Mouse (Mus musculus): ENCODE data around the gene Gm21954.

Gene Gm21954

GRCm38 (mm10) chr3:55481140-55481539 is 9.1 kb upstream of the Gm21954 start:
- Histone ChIP-seq H3K27me3 (ENCODE audit: control insufficient read depth, insufficient read depth, low read length, poor library complexity, severe bottlenecking) (no peaks in the 10 kb centered on the region), H3K36me3 (ENCODE audit: control insufficient read depth, insufficient read depth, low read length, poor library complexity, severe bottlenecking) (no peaks in the 10 kb centered on the region)
- DNase-seq (ENCODE audit: low read depth, low spot score), result no peak

- DNase-seq (ENCODE audit: low read depth, low spot score), result no peak
- no peaks in the 10 kb centered on the region for H3K27me3 ChIP-seq (ENCODE audit: control insufficient read depth, insufficient read depth, low read length, poor library complexity, severe bottlenecking)
Measured at GRCm38 (mm10) chr3:55479306-55479705, 7.3 kb upstream of the Gm21954 start.

GRCm38 (mm10) chr3:55476694-55477093 is 4.7 kb upstream of the Gm21954 start:
- no peak for DNase-seq (ENCODE audit: low read depth, low spot score)
- no peaks in the 10 kb centered on the region for H3K27me3 ChIP-seq (ENCODE audit: control insufficient read depth, insufficient read depth, low read length, poor library complexity, severe bottlenecking)
- no peaks in the 10 kb centered on the region for H3K36me3 ChIP-seq (ENCODE audit: control insufficient read depth, insufficient read depth, low read length, poor library complexity, severe bottlenecking)

More at GRCm38 (mm10) chr3:55479306-55479705, 7.3 kb upstream of the Gm21954 start:
- H3K36me3 ChIP-seq (ENCODE audit: control insufficient read depth, insufficient read depth, low read length, poor library complexity, severe bottlenecking), result no peaks in the 10 kb centered on the region

- Histone ChIP-seq H3K36me3 (ENCODE audit: control insufficient read depth, insufficient read depth, low read length, poor library complexity, severe bottlenecking) (no peaks in the 10 kb centered on the region), H3K27me3 (ENCODE audit: control insufficient read depth, insufficient read depth, low read length, poor library complexity, severe bottlenecking) (no peaks in the 10 kb centered on the region)
- no peak for DNase-seq (ENCODE audit: low read depth, low spot score)
Measured at GRCm38 (mm10) chr3:55473146-55473545, 1.1 kb upstream of the Gm21954 start.

- DNase-seq (ENCODE audit: low read depth, low spot score), result no peak
- no peaks in the 10 kb centered on the region for H3K36me3 ChIP-seq (ENCODE audit: control insufficient read depth, insufficient read depth, low read length, poor library complexity, severe bottlenecking)
- H3K27me3 ChIP-seq (ENCODE audit: control insufficient read depth, insufficient read depth, low read length, poor library complexity, severe bottlenecking), result no peaks in the 10 kb centered on the region; the same call in 1 of the 2 replicates
Measured at GRCm38 (mm10) chr3:55466348-55466747, 5.7 kb downstream of the Gm21954 start.

GRCm38 (mm10) chr3:55465785-55466184 is 6.2 kb downstream of the Gm21954 start:
- H3K27me3 ChIP-seq (ENCODE audit: control insufficient read depth, insufficient read depth, low read length, poor library complexity, severe bottlenecking), result no peaks in the 10 kb centered on the region; the same call in 1 of the 2 replicates
- no peaks in the 10 kb centered on the region for H3K36me3 ChIP-seq (ENCODE audit: control insufficient read depth, insufficient read depth, low read length, poor library complexity, severe bottlenecking)
- DNase-seq (ENCODE audit: low read depth, low spot score), result no peak

GRCm38 (mm10) chr3:55464226-55464625 is 7.8 kb downstream of the Gm21954 start:
- no peaks in the 10 kb centered on the region; the same call in 1 of the 2 replicates for H3K27me3 ChIP-seq (ENCODE audit: control insufficient read depth, insufficient read depth, low read length, poor library complexity, severe bottlenecking)
- no peak for DNase-seq (ENCODE audit: low read depth, low spot score)
- H3K36me3 ChIP-seq (ENCODE audit: control insufficient read depth, insufficient read depth, low read length, poor library complexity, severe bottlenecking), result no peaks in the 10 kb centered on the region

GRCm38 (mm10) chr3:55462904-55463668 is 8.9 kb downstream of the Gm21954 start:
- DNase-seq (ENCODE audit: low read depth, low spot score), result no peak
- Histone ChIP-seq H3K27me3 (ENCODE audit: control insufficient read depth, insufficient read depth, low read length, poor library complexity, severe bottlenecking) (no peaks in the 10 kb centered on the region; the same call in 1 of the 2 replicates), H3K36me3 (ENCODE audit: control insufficient read depth, insufficient read depth, low read length, poor library complexity, severe bottlenecking) (no peaks in the 10 kb centered on the region)

- Histone ChIP-seq H3K36me3 (ENCODE audit: control insufficient read depth, insufficient read depth, low read length, poor library complexity, severe bottlenecking) (no peaks in the 10 kb centered on the region), H3K27me3 (ENCODE audit: control insufficient read depth, insufficient read depth, low read length, poor library complexity, severe bottlenecking) (no peaks in the 10 kb centered on the region)
- no peak for DNase-seq (ENCODE audit: low read depth, low spot score)
Measured at GRCm38 (mm10) chr3:55461685-55462655, 10.0 kb downstream of the Gm21954 start.

- DNase-seq (ENCODE audit: low read depth, low spot score), result no peak
- Histone ChIP-seq H3K27me3 (ENCODE audit: control insufficient read depth, insufficient read depth, low read length, poor library complexity, severe bottlenecking) (no peaks in the 10 kb centered on the region), H3K36me3 (ENCODE audit: control insufficient read depth, insufficient read depth, low read length, poor library complexity, severe bottlenecking) (no peaks in the 10 kb centered on the region)
Measured at GRCm38 (mm10) chr3:55461092-55461491, 10.9 kb downstream of the Gm21954 start.

- DNase-seq (ENCODE audit: low read depth, low spot score), result no peak
- no peaks in the 10 kb centered on the region for H3K36me3 ChIP-seq (ENCODE audit: control insufficient read depth, insufficient read depth, low read length, poor library complexity, severe bottlenecking)
Measured at GRCm38 (mm10) chr3:55452464-55452863, 19.5 kb downstream of the Gm21954 start.

GRCm38 (mm10) chr3:55451877-55452276 is 20.1 kb downstream of the Gm21954 start:
- Histone ChIP-seq H3K27me3 (ENCODE audit: control insufficient read depth, insufficient read depth, low read length, poor library complexity, severe bottlenecking) (no peaks in the 10 kb centered on the region), H3K36me3 (ENCODE audit: control insufficient read depth, insufficient read depth, low read length, poor library complexity, severe bottlenecking) (no peaks in the 10 kb centered on the region)
- no peak for DNase-seq (ENCODE audit: low read depth, low spot score)

More at GRCm38 (mm10) chr3:55452464-55452863, 19.5 kb downstream of the Gm21954 start:
- no peaks in the 10 kb centered on the region for H3K27me3 ChIP-seq (ENCODE audit: control insufficient read depth, insufficient read depth, low read length, poor library complexity, severe bottlenecking)

- Histone ChIP-seq H3K27me3 (ENCODE audit: control insufficient read depth, insufficient read depth, low read length, poor library complexity, severe bottlenecking) (no peaks in the 10 kb centered on the region), H3K36me3 (ENCODE audit: control insufficient read depth, insufficient read depth, low read length, poor library complexity, severe bottlenecking) (no peaks in the 10 kb centered on the region)
- DNase-seq (ENCODE audit: low read depth, low spot score), result no peak
Measured at GRCm38 (mm10) chr3:55451035-55451434, 21.0 kb downstream of the Gm21954 start.

GRCm38 (mm10) chr3:55449148-55449547 is 22.9 kb downstream of the Gm21954 start:
- no peak for DNase-seq (ENCODE audit: low read depth, low spot score)
- no peaks in the 10 kb centered on the region for H3K27me3 ChIP-seq (ENCODE audit: control insufficient read depth, insufficient read depth, low read length, poor library complexity, severe bottlenecking)
- no peaks in the 10 kb centered on the region for H3K36me3 ChIP-seq (ENCODE audit: control insufficient read depth, insufficient read depth, low read length, poor library complexity, severe bottlenecking)

Measured in splenic B cell, adult 2 months (primary cell).